Mouse (Mus musculus): Measurements from ENCODE around the gene Nol7.

The Nol7 gene

DNA sequence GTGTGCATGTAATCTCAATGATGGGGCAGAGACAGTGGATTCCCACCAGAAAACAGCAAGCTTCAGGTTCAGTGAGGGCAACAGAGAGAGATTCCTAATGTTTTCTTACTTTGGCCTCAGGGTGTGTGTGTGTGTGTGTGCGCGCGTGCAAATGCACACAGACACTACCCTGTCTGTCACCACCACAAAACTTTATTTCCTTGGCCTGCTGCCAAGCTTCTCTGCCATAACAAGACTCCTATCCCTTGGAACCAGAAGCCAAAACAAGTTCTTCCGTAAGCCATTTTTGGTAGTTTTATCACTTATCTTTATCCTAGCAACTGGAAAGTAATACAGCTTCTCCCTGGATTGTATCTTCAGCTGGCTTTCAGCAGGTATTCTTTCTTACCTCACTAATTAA is 30.2 kb downstream of the Nol7 start:
- no peak for DNase-seq (ENCODE audit: low read depth, low spot score)

GRCm38 (mm10) chr13:43433395-43433794 is 35.2 kb downstream of the Nol7 start:
- DNase-seq (ENCODE audit: low read depth, low spot score) = no peak

GRCm38 (mm10) chr13:43440376-43440775 is 42.2 kb downstream of the Nol7 start:
- DNase-seq (ENCODE audit: low read depth, low spot score) = no peak

GRCm38 (mm10) chr13:43442551-43442950 is 44.4 kb downstream of the Nol7 start:
- DNase-seq (ENCODE audit: low read depth, low spot score) = no peak

- DNase-seq (ENCODE audit: low read depth, low spot score) = no peak
Measured at GRCm38 (mm10) chr13:43443706-43444105, 45.5 kb downstream of the Nol7 start.

- DNase-seq (ENCODE audit: low read depth, low spot score) = no peak
Measured at GRCm38 (mm10) chr13:43444717-43445116, 46.5 kb downstream of the Nol7 start.

DNA sequence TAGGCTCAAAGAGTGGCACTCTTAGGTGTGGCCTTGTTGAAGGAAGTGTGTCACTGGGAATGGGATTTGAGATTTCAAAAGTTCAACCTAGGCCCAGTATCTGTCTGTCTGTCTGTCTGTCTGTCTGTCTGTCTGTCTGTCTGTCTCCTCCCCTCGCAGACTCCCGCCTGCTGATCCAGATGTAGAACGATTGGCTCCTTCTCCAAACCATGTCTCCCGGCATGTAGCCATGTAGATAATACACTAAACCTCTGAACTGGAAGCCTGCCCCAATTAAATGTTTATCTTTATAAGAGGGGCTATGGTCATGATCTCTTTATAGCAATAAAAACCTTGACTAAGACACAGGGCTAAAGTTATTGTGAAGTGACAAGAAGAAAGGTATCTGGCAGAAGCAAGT is 47.6 kb downstream of the Nol7 start:
- no peak for DNase-seq (ENCODE audit: low read depth, low spot score)

GRCm38 (mm10) chr13:43447721-43448120 is 49.5 kb downstream of the Nol7 start:
- DNase-seq (ENCODE audit: low read depth, low spot score) = no peak

GRCm38 (mm10) chr13:43450686-43451085 is 52.5 kb downstream of the Nol7 start:
- no peak for DNase-seq (ENCODE audit: low read depth, low spot score)

- DNase-seq (ENCODE audit: low read depth, low spot score) = no peak
Measured at GRCm38 (mm10) chr13:43452177-43452576, 54.0 kb downstream of the Nol7 start.

DNA sequence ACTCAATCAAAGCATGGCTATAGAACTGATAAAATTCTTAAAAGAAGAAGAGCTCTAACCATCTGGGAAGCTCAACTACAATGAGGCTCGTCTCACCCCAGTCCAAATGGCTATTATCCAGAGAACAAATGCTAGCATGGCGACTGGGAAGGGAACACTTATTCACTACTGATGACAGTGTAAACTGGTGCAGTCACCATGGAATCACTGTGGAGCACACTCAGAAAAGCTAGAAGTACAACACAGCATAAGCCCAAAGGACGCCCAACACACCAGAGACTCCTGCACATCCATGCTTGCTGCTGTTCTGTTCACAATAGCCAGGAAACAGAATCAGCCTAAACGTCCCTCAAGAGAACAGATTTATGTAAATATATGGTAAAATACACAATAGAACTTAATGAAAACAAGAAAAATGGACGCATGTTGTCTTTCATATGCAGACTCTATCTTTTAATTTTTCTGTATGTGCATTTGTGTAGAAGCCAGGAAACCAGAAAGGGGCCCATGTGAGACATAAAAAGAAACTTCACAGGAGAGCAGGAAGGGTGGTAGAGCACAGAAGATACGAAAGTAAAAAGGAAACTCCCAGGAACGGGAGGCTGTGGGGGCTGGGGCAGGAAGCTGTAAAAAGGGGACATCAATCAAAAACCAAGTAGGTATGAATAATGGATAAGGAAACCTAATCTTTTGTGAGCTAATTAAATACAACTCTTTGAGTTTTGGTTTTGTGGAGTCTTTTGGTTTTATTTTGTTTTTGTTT is 54.8 kb downstream of the Nol7 start:
- DNase-seq (ENCODE audit: low read depth, low spot score) = no peak

DNA sequence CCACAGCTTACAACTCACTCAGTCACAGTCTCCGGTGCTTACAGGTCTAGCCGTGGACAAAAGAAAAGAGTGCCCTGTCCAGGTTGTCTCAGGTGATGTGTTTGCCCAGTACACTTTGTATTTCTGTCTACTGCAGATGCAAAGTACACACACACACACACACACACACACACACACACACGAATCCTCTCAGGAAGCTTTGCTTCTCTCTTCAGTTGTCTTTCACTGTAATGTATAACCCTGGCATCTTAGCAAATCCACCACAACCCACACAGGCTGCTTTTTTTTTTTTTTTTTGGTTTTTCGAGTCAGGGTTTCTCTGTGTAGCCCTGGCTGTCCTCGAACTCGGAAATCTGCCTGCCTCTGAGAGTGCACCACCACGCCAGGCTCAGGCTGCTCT is 56.2 kb downstream of the Nol7 start:
- DNase-seq (ENCODE audit: low read depth, low spot score) = no peak
